Mouse (Mus musculus) gastrocnemius, postnatal 4 days (tissue): ENCODE data around the gene Rchy1. TPM values are rescaled to one million over a fixed set of nuclear protein-coding genes. Genes with fewer than 3 reads are reported as not detected.
"Not testable (repeated sequence)": the region's sequence is repeated elsewhere in the genome, so short reads cannot be mapped to it uniquely, and the experiment has no call there.

Experiments
- DNase-seq, 2 experiments: peaks; one replicate each; pipeline ENCODE4 v3.0.0; 2021 to 2022; ENCODE audit warnings: low spot score in 2 of 2, mixed read lengths in 2 of 2
- total RNA-seq, 2 experiments: library from RNA; stranded (reverse); gene quantifications; 2 replicates each; pipeline ENCODE4 v1.2.3; 2021

Rchy1 gene
- total RNA-seq, 2 experiments from 2014 or later = 42.5 to 45.0 TPM

DNA sequence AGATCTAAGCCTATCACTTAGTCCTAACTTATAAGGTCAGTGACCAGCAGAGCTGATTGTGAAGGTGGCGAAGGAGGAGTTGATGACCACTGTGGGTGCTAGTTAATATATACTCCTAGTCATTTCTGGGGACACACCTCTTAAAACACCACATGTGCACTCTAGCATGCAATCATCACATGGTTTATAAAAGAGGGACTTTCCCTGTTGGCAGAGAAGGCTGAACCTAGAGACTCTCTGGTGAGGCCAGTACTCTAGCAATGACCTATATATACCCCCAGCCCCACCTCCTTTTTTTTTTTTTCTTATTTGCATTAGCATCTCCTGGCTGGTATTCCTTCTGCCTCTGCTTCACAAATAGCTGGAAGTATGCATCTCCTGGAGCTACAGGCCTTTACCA, 1.5 kb downstream of the Rchy1 start:
- DNase-seq = no peak

DNA sequence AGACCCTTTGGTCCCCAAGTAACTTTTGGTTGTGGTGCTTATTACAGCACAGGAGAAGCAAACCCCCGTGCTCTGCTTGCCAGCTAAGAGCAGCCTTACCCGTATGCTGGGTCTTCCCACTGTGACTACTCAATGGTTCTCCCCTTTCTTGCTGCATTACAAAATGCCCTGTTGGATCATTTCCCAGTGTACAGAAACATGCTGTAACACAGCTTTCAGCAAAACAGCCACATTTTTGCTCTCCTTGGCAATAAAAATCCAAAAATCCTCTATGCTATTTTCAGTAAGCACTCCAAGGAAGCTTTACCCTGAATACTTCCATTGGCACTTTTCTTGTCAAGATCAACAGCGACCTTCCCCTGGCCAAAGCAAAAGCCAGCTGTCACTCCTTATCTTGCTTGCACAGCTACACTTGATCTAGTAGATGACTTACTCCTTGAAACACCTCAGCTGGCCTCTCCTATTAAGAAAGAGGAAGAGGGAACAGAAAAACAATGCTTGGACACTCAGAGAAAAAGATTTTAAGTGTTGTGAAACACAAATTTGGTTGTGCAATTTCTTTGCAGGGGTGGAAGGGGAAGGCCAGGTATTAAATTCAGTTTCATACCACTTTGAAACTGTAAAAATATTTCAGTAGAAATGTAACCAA, 2.1 kb downstream of the Rchy1 start:
- DNase-seq = no peak

GRCm38 (mm10) chr5:91959986-91960385, 2.9 kb downstream of the Rchy1 start:
- no peak for DNase-seq

- DNase-seq = no peak
These were observed 3.8 kb downstream of the Rchy1 start for GRCm38 (mm10) chr5:91959096-91959495.

DNA sequence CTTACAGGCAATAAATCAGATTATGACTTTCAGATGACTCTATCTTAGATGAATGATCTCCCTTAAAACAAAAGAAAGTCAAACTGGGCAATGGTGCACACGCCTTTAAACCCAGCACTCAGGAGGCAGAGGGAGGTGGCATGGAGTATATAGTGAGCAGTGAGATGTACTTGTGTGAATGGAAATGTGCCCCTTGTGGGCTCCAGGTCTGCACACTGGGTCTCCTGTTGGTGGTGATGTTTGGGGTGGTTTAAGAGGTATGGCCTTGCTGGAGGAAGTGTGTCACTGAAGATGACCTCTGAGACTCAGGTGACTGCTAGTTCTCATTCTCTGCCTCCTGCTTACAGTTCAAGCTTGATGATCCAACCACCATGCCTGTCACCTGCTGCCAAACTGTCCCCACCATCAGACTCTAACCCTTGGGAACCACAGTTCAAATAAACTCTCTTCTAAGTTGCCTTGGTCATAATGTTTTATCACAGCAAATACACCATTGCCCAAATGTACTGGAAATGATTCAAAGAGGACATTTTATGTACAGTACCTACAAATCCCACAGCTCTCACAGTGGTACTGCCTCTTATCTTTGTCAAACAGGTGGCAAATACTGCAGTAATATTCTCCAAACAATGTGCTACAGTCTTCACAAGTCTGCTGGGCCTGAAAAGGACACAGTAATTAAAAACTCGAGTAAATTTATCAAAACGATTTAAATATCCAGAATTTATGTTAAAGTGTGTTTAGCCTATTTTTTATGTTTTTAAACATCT, 5.7 kb downstream of the Rchy1 start:
- DNase-seq = no peak

DNA sequence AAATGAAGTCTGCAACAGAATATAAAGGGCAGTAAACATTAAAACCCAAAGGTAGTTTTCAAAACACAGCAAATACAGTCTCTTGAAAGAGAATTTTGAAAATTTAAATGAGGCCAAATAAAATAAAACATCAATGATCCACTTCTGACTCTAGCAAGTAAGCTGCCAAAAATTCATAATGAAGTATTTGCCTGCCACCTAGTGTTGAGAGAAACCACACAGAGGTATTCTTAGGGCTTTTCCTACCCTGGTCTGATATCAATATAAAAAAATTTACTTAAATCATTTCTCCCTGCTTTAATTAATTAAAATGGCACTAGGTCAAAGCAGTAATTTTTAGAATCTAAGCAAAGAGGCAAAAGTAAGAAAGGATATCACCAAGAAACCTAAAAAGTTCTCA, 11.5 kb downstream of the Rchy1 start:
- DNase-seq = no peak

DNA sequence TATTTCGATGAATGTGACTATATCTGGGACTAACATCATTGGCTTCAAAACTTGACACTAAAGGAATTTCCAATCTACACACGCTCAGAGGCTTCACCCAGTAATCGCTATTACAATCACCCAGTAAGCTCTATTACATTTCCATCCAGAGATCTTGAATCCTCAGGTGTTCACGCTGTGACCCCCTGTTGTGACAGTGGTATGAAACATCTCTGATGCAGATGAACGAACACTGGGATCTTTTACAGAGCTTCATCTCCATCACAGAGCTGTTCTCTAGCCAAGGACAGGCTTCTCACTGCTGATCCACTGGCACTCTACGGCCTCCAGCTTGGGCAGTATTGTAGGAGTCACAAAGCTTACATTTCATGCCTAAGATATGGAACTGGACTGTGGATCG, 13.4 kb downstream of the Rchy1 start:
- no peak for DNase-seq

- no peak for DNase-seq
These were observed 15.9 kb downstream of the Rchy1 start for GRCm38 (mm10) chr5:91947008-91947407.

DNA sequence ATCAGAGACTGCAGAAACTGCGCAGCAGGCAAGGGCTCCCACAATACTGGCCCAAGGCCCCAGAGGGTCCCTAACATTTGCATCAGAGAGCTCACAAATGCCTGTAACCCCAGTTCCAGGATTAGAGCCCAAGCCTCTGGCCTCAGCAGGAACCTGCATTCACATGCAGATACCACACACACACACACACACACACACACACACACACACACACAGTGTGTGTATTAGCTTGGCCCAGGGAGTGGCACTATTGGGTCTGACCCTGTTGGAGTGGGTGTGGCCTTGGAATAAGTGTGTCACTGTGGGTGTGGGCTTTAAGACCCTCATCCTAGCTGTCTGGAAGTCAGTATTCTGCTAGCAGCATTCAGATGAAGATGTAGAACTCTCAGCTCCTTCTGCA, 17.3 kb downstream of the Rchy1 start:
- DNase-seq = not testable (repeated sequence)

- no peak for DNase-seq
These were observed 49.6 kb downstream of the Rchy1 start for GRCm38 (mm10) chr5:91913231-91913630.

DNA sequence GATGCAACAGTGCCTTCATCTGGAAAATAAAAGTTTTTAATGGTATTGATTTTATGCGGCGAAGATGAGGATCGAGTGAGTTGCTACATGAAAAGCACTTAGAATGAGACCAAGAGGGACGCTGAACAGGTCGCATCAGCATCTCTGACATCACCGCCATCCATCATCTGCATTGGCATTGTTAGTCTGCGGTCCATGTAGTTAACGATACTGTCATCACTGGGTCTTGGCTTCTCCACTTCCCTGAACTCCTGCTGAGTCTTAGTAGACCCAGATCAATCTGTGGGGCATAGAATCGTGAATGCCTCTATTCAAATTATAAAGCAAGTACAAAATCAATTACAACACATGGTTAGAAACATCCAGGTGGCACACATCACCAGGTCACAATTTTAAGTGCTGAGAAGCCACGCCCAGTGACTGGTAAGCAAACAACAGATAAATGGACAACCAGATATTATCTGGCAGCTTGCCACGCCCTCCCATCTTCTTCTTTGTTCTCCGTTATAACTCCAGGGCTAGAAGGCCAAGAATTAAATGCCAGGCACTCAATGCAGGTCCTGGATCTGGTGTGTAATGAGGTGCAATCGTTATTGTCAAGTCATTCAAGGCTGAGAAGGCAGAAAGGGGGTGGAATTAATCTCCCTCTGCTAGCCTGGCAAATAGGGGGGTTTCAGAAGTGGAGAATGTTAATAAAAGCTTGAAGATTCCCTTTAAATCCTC, 51.3 kb downstream of the Rchy1 start:
- DNase-seq = no peak

DNA sequence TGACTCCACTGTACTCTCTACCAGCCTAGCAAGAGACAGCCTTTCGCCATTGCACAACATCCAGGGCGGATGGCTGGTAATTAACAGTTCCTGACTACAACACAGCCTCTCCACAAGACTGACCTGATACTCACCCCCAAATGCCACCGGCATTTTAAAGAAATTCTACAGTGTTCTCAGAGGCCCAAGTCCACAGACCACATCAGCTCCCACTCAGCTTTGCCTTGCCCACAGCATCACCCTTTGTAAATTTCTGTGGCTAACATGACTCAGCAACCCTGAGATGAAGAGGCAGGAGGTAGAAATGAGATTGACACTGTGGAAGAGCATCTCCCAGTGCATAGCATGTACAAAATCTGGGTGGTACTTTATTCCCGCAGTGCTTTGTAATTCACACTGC, 52.3 kb downstream of the Rchy1 start:
- no peak for DNase-seq

GRCm38 (mm10) chr5:91909010-91909620, 53.8 kb downstream of the Rchy1 start:
- peak; percentile 18 to 36 for DNase-seq

Other genes starting within 250 kb of the Rchy1 start
- gene Odaph, start 24.4 kb upstream of the Rchy1 start, total RNA-seq = not detected
- gene Cdkl2, start 80.8 kb upstream of the Rchy1 start, total RNA-seq = 1 to 10 TPM; 2.9 to 3.4 TPM
- 10 to 100 TPM; 68.6 to 70.1 TPM for gene G3bp2, start 120.7 kb upstream of the Rchy1 start, total RNA-seq
- 10 to 100 TPM; 75.5 to 85.8 TPM for gene Uso1, start 174.9 kb upstream of the Rchy1 start, total RNA-seq